Mouse (Mus musculus): ENCODE measurements around the gene Ankrd12. TPM values are rescaled to one million over a fixed set of nuclear protein-coding genes. Genes with fewer than 3 reads are reported as not detected.
"Not testable (repeated sequence)": the region's sequence is repeated elsewhere in the genome, so short reads cannot be mapped to it uniquely, and the experiment has no call there.

Gene Ankrd12
- polyA plus RNA-seq, 1 experiment, result 23.9 TPM

- no peak for TF ChIP-seq POLR2A (IDR thresholded peaks at IDR 0.05; ENCODE audit: extremely low read depth, insufficient read depth, low read length)
- no peak for TF ChIP-seq CTCF (IDR thresholded peaks at IDR 0.05; ENCODE audit: extremely low read depth, insufficient read depth, low read length)
- Histone ChIP-seq H3K4me3 (ENCODE audit: insufficient read depth, low read length) (no peak overlapping the region), H3K27ac (ENCODE audit: insufficient read depth, low read length) (no peak overlapping the region), H3K4me1 (ENCODE audit: control insufficient read depth, insufficient read depth, low read length) (peaks cover 2% of the 10 kb centered on the region; the same call in 1 of the 2 replicates)
Measured at GRCm38 (mm10) chr17:66090251-66090650, 13.4 kb upstream of the Ankrd12 start.

- H3K27ac ChIP-seq (ENCODE audit: insufficient read depth, low read length), result no peak overlapping the region
- no peaks in the 10 kb centered on the region for H3K4me1 ChIP-seq (ENCODE audit: control insufficient read depth, insufficient read depth, low read length)
- H3K4me3 ChIP-seq (ENCODE audit: insufficient read depth, low read length), result no peak overlapping the region
- TF ChIP-seq POLR2A (IDR thresholded peaks at IDR 0.05; ENCODE audit: extremely low read depth, insufficient read depth, low read length) (no peak), CTCF (IDR thresholded peaks at IDR 0.05; ENCODE audit: extremely low read depth, insufficient read depth, low read length) (no peak)
Measured at GRCm38 (mm10) chr17:66085038-66085437, 8.1 kb upstream of the Ankrd12 start.

GRCm38 (mm10) chr17:66084486-66084885 is 7.6 kb upstream of the Ankrd12 start:
- no peak for TF ChIP-seq POLR2A (IDR thresholded peaks at IDR 0.05; ENCODE audit: extremely low read depth, insufficient read depth, low read length)
- TF ChIP-seq CTCF (IDR thresholded peaks at IDR 0.05; ENCODE audit: extremely low read depth, insufficient read depth, low read length), result no peak
- H3K4me3 ChIP-seq (ENCODE audit: insufficient read depth, low read length), result no peak overlapping the region
- no peaks in the 10 kb centered on the region for H3K4me1 ChIP-seq (ENCODE audit: control insufficient read depth, insufficient read depth, low read length)
- H3K27ac ChIP-seq (ENCODE audit: insufficient read depth, low read length), result no peak overlapping the region

GRCm38 (mm10) chr17:66077437-66077850 is 555 bp upstream of the Ankrd12 start:
- Histone ChIP-seq H3K4me3 (ENCODE audit: insufficient read depth, low read length) (peak overlapping the region; percentile 81), H3K27ac (ENCODE audit: insufficient read depth, low read length) (peak overlapping the region; percentile 33; the same call in 1 of the 2 replicates), H3K4me1 (ENCODE audit: control insufficient read depth, insufficient read depth, low read length) (no peaks in the 10 kb centered on the region)
- TF ChIP-seq CTCF (IDR thresholded peaks at IDR 0.05; ENCODE audit: extremely low read depth, insufficient read depth, low read length) (no peak), POLR2A (IDR thresholded peaks at IDR 0.05; ENCODE audit: extremely low read depth, insufficient read depth, low read length) (no peak)

- no peak for TF ChIP-seq POLR2A (IDR thresholded peaks at IDR 0.05; ENCODE audit: extremely low read depth, insufficient read depth, low read length)
- TF ChIP-seq CTCF (IDR thresholded peaks at IDR 0.05; ENCODE audit: extremely low read depth, insufficient read depth, low read length), result no peak
- Histone ChIP-seq H3K27ac (ENCODE audit: insufficient read depth, low read length) (peak overlapping the region; percentile 85), H3K4me3 (ENCODE audit: insufficient read depth, low read length) (peak overlapping the region; percentile 81), H3K4me1 (ENCODE audit: control insufficient read depth, insufficient read depth, low read length) (no peaks in the 10 kb centered on the region)
Measured at GRCm38 (mm10) chr17:66076174-66076927, 538 bp downstream of the Ankrd12 start.

- Histone ChIP-seq H3K4me1 (ENCODE audit: control insufficient read depth, insufficient read depth, low read length) (no peaks in the 10 kb centered on the region), H3K27ac (ENCODE audit: insufficient read depth, low read length) (0 out of 2 replicates have a peak overlapping the region, but pooled peaks have one; percentile 85), H3K4me3 (ENCODE audit: insufficient read depth, low read length) (peak overlapping the region; percentile 81)
- TF ChIP-seq CTCF (IDR thresholded peaks at IDR 0.05; ENCODE audit: extremely low read depth, insufficient read depth, low read length) (no peak), POLR2A (IDR thresholded peaks at IDR 0.05; ENCODE audit: extremely low read depth, insufficient read depth, low read length) (no peak)
Measured at GRCm38 (mm10) chr17:66075827-66076173, 1.1 kb downstream of the Ankrd12 start.

GRCm38 (mm10) chr17:66073971-66074370 is 2.9 kb downstream of the Ankrd12 start:
- TF ChIP-seq CTCF (IDR thresholded peaks at IDR 0.05; ENCODE audit: extremely low read depth, insufficient read depth, low read length), result no peak
- TF ChIP-seq POLR2A (IDR thresholded peaks at IDR 0.05; ENCODE audit: extremely low read depth, insufficient read depth, low read length), result no peak

GRCm38 (mm10) chr17:66069036-66069435 is 7.9 kb downstream of the Ankrd12 start:
- H3K27ac ChIP-seq (ENCODE audit: insufficient read depth, low read length); H3K4me1 ChIP-seq (ENCODE audit: control insufficient read depth, insufficient read depth, low read length); H3K4me3 ChIP-seq (ENCODE audit: insufficient read depth, low read length): not testable (repeated sequence)

More at GRCm38 (mm10) chr17:66073971-66074370, 2.9 kb downstream of the Ankrd12 start:
- Histone ChIP-seq H3K27ac (ENCODE audit: insufficient read depth, low read length) (no peak overlapping the region), H3K4me3 (ENCODE audit: insufficient read depth, low read length) (no peak overlapping the region), H3K4me1 (ENCODE audit: control insufficient read depth, insufficient read depth, low read length) (no peaks in the 10 kb centered on the region)

GRCm38 (mm10) chr17:66065115-66065514 is 11.8 kb downstream of the Ankrd12 start:
- no peak overlapping the region for H3K27ac ChIP-seq (ENCODE audit: insufficient read depth, low read length)
- H3K4me3 ChIP-seq (ENCODE audit: insufficient read depth, low read length), result no peak overlapping the region
- H3K4me1 ChIP-seq (ENCODE audit: control insufficient read depth, insufficient read depth, low read length), result peaks cover 1% of the 10 kb centered on the region; the same call in 1 of the 2 replicates
- TF ChIP-seq CTCF (IDR thresholded peaks at IDR 0.05; ENCODE audit: extremely low read depth, insufficient read depth, low read length) (no peak), POLR2A (IDR thresholded peaks at IDR 0.05; ENCODE audit: extremely low read depth, insufficient read depth, low read length) (no peak)

GRCm38 (mm10) chr17:66061241-66061938 is 15.5 kb downstream of the Ankrd12 start:
- peaks cover 1% of the 10 kb centered on the region; the same call in 1 of the 2 replicates for H3K4me1 ChIP-seq (ENCODE audit: control insufficient read depth, insufficient read depth, low read length)
- no peak overlapping the region for H3K27ac ChIP-seq (ENCODE audit: insufficient read depth, low read length)
- H3K4me3 ChIP-seq (ENCODE audit: insufficient read depth, low read length), result no peak overlapping the region
- TF ChIP-seq POLR2A (IDR thresholded peaks at IDR 0.05; ENCODE audit: extremely low read depth, insufficient read depth, low read length), result no peak

Measured in cortical plate, adult 2 months (tissue).